Mouse (Mus musculus) adrenal gland, postnatal 4 days (tissue): ENCODE data around the gene Anxa2. TPM values are rescaled to one million over a fixed set of nuclear protein-coding genes. Genes with fewer than 3 reads are reported as not detected.
A peak's percentile ranks its signal among the peaks of the same experiment; 100 is the strongest.

ENCODE experiments used
- DNase-seq, 2 experiments: peaks; one replicate each; pipeline ENCODE4 v3.0.0; 2021 to 2022; ENCODE audit warnings: low spot score in 2 of 2, mixed read lengths in 2 of 2
- long read RNA-seq, 2 experiments: library from polyadenylated mRNA; stranded (forward); transcript quantifications; one replicate each; pipeline ENCODE4 v2.0.0; 2021
- total RNA-seq, 2 experiments: library from RNA; stranded (reverse); gene quantifications; 2 replicates each; pipeline ENCODE4 v1.2.3; 2021

Anxa2 gene
- 100 to 1,000 TPM; 338 to 365 TPM for total RNA-seq
- long read RNA-seq, experiment 1, transcript Anxa2-201 (13 exons, 1,447 nt): major isoform, 239 of 283 reads
- long read RNA-seq, experiment 1, partial matches to known transcripts: 28 of 283 reads
- long read RNA-seq, experiment 1, other reads (novel, unspliced or antisense): 15 of 283 reads
- long read RNA-seq, experiment 2, transcript Anxa2-201 (13 exons, 1,447 nt): major isoform, 508 of 550 reads
- long read RNA-seq, experiment 2, partial matches to known transcripts: 20 of 550 reads
- long read RNA-seq, experiment 2, other reads (novel, unspliced or antisense): 21 of 550 reads

DNA sequence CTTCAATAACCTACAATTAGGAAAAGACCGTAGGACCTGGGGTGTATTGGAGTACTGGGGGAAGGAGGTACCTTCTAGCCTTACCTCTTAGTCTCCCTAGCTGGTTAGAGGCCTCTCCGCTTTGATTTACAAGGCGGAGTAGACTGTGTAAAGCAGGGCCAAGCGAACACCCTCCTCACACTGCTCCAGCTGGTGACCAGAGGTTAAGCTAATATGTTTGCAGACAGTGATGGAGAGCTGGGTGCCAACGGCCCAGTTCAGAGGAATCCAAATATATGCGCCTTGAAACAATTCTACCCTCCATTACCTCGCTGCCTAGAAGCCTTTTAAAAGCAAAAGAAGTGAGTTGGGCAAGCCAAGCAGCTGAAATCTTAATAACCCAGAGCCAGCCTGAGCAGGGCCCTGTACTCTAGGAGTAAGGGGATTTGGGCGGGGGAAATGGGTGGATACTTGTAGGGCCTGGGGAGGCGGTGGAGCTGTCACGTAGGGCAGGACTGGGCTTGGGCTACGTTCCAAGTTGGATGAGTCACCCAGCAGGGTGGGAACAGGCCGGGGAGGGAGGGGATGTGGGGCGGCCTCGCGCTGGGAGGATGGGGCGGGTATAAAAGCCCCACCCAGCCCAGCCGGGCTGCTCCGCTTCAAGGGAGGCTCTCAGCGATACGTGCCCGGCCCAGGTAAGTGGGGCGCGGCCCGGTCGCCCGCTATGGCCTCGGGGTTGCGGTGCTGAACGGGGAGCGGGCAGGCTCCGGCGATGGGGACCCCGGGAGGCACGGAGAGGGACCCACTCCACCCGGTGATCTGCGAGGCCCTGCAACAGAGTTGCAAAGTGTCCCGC lies at the start of gene Anxa2:
Gene Anxa2, plus strand, starts transcription at position 555 of the 835 bp plus-strand sequence.
- peak; percentile 82 to 87 for DNase-seq

GRCm38 (mm10) chr9:69404671-69405070 lies 48.7 kb upstream of the Anxa2 start:
- DNase-seq: no peak

- no peak for DNase-seq
Observed at GRCm38 (mm10) chr9:69419476-69419875, 33.9 kb upstream of the Anxa2 start.

GRCm38 (mm10) chr9:69430531-69430930 lies 22.9 kb upstream of the Anxa2 start:
- DNase-seq: no peak

GRCm38 (mm10) chr9:69431863-69432555 lies 21.4 kb upstream of the Anxa2 start:
- no peak for DNase-seq

DNA sequence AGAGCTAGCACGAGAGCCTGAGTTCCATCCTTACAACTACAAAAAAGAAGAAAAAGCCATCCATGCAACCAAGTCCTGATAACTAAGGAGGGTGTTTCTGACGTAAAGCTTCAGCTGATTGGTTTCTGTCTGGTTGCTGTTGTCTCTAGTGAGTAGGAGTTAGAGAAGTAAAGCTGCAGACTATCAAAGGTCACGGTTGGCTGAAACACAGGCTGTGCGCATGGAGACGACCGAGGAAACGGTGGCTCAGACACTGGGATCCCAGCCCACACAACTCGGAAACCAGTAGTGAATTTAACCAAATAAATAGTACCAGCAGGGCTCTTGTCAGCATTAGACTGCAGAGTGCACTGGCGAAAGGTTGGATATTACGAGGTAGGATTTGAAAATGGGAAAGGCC lies 18.2 kb upstream of the Anxa2 start:
- no peak for DNase-seq

DNA sequence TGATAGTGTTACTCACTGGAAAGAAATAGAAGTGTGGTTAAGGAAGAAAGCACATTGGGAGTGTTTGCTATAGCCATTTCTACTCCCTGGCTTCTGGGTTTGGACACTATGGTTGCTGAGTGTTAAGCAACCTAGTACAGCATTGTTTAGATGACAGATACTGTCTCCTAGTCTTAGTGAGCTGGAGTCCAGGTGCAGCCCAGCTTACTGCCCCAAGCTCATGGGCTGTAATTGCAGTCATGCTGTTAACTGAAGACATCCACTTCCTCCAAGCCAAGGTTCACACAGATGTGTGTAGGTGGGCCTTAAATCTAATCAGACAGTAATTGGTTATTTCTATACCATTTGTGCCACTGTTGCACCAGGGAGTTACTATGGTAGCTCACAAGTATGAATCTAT lies 17.8 kb upstream of the Anxa2 start:
- DNase-seq: no peak

DNA sequence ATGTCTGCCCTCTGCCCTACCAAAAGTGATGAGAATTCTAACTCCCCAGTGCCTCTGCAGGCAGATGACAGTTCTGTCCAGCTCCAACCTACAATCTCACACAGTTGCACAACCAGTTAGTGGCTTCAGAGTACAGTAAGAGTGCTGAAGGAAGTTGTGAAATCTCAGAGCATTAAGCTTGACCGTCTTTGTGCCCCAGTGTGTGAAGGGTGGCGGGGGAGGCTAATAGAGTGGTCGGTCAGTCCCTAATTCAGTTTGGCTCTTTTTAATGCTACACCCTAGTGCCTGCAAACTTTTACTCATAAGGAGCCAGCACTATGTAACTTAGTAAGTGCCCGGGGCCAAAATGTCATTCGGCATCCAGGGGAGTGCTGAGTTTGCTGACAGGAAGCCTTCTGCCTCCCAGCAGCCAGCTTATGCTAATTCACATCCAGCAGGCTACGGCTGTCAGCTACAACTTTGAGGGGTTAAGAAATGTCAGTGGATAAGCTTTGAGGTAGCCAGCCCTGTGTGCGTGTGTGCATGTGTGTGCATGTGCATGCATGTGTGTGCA lies 13.5 kb upstream of the Anxa2 start:
- DNase-seq: no peak

GRCm38 (mm10) chr9:69442471-69443038 lies 10.9 kb upstream of the Anxa2 start:
- DNase-seq: no peak

DNA sequence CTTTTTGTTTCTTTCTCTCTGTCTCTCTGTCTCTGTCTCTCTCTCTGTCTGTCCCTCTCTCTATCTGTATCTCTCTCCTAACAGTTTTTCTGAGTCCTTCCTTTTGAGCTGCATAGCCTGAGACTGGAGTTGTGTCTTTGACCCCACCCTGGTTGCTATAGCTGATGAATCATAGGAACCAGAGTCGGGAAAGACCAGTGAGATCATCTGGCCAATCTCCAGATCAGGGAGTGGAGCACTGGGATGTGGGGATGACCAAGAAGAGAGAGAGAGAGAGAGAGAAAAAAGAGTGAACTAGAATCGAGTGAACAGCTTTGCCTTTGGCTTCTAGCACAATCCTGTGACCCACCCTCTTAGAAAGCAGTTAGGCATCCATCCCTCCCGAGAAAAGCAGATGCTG lies 10.2 kb upstream of the Anxa2 start:
- DNase-seq: no peak

DNA sequence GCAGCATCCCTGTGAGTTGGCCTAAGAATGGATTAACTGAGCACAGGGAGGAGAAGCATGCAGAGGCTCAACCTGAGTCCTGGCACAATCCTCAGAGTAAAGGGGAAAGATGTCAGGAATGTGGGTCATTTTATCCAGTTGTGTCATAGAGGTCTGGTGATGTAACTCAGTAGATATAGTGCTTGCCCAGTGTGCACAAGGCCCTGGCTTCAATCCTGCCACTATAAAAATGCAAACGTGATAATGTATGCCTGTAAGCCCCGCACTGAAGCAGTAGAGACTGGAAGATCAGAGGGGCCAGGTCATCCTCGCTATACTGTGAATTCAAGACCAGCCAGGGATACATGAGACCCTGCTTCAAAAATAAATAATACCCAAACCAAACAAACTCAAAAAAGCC lies 4.6 kb upstream of the Anxa2 start:
- no peak for DNase-seq

DNA sequence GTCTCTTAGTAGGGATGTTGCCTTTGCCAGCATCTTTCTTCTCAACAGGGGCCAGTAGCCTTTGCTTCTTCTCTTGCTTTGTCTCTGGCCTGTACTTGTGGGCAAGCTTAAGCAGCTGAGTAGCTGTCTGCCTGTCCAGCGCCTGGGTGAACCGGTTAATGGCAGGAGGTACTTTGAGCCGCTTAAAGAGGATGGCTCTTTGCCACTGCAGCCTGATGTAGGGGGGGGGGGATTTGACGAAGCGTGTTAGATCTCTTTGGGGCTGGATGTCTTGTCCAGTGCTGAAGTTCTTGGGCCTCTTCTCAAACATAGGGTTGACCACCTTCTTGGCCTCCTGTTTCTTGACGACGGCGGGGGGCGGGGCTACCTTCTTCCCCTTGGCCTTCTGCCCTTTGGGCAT lies 2.8 kb upstream of the Anxa2 start:
- DNase-seq: no peak

DNA sequence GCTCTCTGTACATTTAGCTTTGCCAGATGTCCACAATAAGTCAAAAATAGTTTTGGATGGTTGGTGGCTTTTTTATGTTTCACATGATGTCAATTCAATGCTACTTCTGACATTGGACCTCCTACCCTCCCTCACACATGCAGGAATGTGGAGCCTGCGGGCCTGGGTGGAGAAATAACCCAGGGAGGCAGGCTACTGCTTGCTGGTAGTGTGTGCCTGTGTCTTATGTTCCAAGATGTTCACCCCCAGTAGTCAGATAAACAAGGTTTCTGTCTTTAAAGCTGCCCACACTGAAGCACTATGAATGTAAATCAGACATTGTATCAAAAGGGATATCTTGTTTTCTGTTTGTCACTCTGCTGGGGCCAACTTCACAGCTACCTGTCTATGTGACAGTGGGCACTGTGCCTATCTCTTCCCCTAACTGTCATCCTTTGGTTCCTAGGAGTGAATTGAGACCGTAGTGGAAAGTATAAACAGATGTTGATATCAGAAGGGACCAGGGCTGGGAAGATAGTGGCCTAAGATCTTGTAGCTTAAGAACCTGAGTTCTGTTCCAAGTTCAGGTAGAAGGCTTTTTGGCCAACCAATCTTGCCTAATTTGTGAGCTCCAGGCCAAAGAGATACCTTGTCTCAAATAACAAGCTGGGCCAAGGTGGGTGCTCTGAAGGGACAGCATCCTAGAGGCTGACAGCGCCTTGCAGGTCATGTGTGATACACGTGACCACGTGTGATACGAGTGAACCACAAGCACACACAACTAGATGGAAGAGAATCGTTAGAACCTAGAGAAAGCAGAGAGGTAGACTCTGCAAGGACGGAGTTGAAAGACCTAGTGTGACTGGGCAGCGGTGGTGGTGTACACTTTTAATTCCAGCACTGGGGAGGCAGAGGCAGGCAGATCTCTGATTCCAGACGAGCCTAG lies 1.3 kb upstream of the Anxa2 start:
- DNase-seq: no peak

DNA sequence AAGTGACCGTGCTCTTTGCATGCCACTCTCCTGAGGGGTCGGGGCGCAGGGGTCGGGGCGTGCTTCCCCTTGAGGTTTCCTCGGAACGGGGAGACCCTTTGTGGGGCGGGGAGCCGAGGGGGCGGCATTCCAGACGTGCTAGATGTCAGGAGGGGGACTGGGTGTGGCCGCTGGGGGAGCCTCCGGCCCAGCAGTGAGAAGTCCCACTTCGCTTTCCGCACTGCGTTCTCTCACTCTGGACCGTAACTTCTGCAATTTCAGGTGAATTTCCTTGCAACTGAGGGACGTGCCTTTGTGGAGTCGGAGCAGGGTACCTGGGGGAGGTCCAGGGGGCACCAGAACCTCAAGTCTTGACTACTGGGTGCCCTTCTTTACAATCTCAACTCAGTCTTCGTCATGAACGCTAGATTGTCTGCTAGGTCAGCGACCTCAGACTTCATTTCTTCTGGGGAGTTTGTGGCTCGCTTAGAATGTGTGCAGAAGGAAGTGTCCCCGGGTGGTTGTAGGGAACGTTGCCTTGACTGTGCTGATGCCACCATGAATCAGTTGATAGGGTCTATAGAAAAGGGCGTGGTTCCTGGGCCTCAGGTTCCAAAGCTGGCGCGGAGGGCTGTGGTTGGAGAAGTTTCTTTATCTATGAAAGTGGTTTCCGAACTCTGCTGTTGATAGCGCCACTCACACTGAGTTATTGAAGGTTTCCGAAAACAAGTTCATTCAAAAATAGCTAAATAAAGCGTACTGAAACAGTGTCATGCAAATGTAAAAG lies 664 bp downstream of the Anxa2 start:
- DNase-seq: no peak

GRCm38 (mm10) chr9:69454691-69455090 lies 1.3 kb downstream of the Anxa2 start:
- DNase-seq: no peak

DNA sequence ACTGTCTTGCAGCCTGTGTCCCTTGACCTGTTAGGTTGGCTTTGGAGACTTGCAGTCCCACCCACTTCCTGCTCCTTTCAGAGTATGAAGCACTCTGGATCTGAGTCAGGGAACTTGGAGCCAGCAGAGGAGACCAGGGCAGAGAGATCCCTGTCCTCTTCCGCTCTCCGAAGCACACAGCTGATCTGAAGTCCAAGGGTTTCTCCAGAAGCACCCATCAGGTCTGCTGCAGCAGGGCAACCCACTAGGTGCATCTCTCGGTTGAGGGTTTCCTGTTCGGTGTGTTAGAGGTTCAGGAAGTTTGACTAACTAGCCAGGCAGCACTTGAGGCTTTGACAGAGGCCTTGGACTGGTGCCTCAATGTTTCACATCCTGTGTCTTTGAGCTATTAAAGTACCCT lies 2.0 kb downstream of the Anxa2 start:
- no peak for DNase-seq

DNA sequence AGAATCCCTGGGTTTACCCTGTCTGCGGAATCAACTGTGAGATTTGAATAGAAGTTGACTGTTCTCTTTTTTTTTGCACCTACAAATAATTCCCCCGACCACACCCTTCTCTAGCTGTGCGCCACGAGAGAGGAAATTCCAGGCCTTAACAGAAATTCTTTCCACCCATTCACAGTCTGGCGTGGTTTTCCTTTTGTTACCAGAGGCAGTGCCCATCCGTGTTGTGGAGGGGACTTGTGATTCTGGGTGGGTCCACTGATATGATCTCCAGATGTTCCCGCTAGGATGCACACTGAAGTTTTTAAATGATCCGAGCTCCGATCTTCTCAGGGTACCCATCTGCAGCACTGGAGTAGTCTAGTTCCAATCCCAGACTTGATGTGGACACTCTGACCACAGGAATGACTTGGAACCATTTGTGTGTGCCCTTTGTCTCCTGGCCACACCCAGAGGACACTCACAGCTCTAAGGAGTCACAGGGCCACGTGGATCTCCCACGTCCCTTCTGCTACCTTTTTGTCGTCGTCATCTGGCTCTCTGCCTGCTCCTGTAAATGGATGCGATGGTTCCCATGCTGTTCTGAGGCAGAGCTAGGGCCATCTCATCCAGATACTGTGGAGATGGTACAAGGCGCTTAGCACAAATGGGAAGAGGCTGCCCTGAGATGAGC lies 3.1 kb downstream of the Anxa2 start:
- DNase-seq: no peak

GRCm38 (mm10) chr9:69457143-69457542 lies 3.7 kb downstream of the Anxa2 start:
- no peak for DNase-seq
